27 mouse cellular contexts compared by ENCODE assay signal in the genomic region with DNA sequence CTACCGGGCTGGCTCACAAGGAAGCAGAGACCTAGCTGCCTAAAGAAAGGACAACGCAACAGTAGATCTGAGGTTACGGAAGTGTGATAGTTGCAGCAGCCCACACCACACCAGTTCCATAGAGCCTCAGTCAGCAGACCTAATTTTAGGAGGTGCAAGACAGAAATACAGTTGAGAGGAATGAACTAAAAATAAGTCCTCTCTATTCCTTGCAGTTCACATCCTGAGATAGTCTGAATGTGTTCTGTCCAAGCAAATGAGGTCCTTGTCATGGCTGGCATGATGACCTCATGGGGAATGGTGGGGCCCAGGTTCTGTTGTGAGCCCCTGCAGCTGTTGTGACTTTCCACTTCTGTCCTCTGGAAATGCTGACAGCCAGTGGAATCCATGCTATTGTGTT. TPM values are rescaled to one million over a fixed set of nuclear protein-coding genes. Genes with fewer than 3 reads are reported as not detected.
A peak's percentile ranks its signal among the peaks of the same experiment; 100 is the strongest.
DNase-seq lines count a peak whose midpoint lies in the region; ATAC-seq lines count a peak whose summit lies in the region.
"Had no signal": no experiment of that assay in that cellular context is flagged by ENCODE, and none has a peak within 500 bp of the region (broad histone marks: within the 10 kb centered on the region; RNA-seq: fewer than 3 reads in every experiment).

No protein-coding gene starts in this region.

- intact Hi-C loops in heart, postnatal 14 days (cut with DNase I), result no loop called here

- peak overlapping the region; percentile 46; the same call in 1 of the 2 replicates for H3K4me2 ChIP-seq in heart, embryonic 16.5 days (ENCODE audit: low read depth, low read length)
- H3K4me2 ChIP-seq: hindbrain, embryonic 13.5 days; liver, embryonic 15.5 days; midbrain, embryonic 12.5 days had no signal

- H3K4me3 ChIP-seq in heart, embryonic 10.5 days, result no peak overlapping the region
- H3K4me3 ChIP-seq in heart, embryonic 16.5 days (ENCODE audit: low read length), result no peak overlapping the region
- H3K4me3 ChIP-seq: embryonic facial prominence, embryonic 10.5 days; hindbrain, embryonic 13.5 days; left cerebral cortex, adult 2 months; liver, embryonic 15.5 days; midbrain, embryonic 12.5 days had no signal

- WGBS in heart, embryonic 10.5 days, result 47% methylated on average over 3 of the region's 3 CpGs
- WGBS in heart, embryonic 16.5 days, result 33% methylated on average over 3 of the region's 3 CpGs

- ATAC-seq in frontal cortex, adult (ENCODE audit: low TSS enrichment), result peak; percentile 62
- ATAC-seq in heart, embryonic 16.5 days (replicated peaks; ENCODE audit: extremely low read depth, insufficient read depth, low FRiP score), result peak; percentile 76
- ATAC-seq: forebrain, embryonic 16.5 days; lung, postnatal 0 days had no signal

- no peak for DNase-seq in frontal cortex, postnatal 10 days (ENCODE audit: low spot score in 2 of 2)
- DNase-seq in heart, adult 9 months (ENCODE audit: low spot score in 2 of 2), result peak; percentile 33 to 35
- no peak for DNase-seq in heart, postnatal 14 days
- DNase-seq in heart, embryonic 10.5 days (ENCODE audit: low spot score), result peak; percentile 82
- no peak for DNase-seq in retina, postnatal 1 day
- no peak for DNase-seq in MN1 (ENCODE audit: low spot score)
- DNase-seq: adrenal gland, postnatal 25 days; cerebellum, postnatal 10 days; gastrocnemius, postnatal 10 days; kidney, adult 18-20 months; kidney, postnatal 4 days; layer of hippocampus, adult 9-11 months; liver; right cerebral cortex, postnatal 14 days; spleen, adult 18-20 months had no signal

- H3K27ac ChIP-seq in heart, embryonic 10.5 days, result peak overlapping the region; percentile 86
- peak overlapping the region; percentile 98 for H3K27ac ChIP-seq in heart, embryonic 16.5 days (ENCODE audit: low read length)
- H3K27ac ChIP-seq: embryonic facial prominence, embryonic 10.5 days; hindbrain, embryonic 13.5 days; left cerebral cortex, adult 2 months; liver, embryonic 15.5 days; midbrain, embryonic 12.5 days had no signal

- H3K36me3 ChIP-seq in heart, embryonic 10.5 days, result no peaks in the 10 kb centered on the region
- no peaks in the 10 kb centered on the region for H3K36me3 ChIP-seq in heart, embryonic 16.5 days (ENCODE audit: control insufficient read depth, insufficient read depth)
- H3K36me3 ChIP-seq: embryonic facial prominence, embryonic 10.5 days; hindbrain, embryonic 13.5 days; liver, embryonic 15.5 days; midbrain, embryonic 12.5 days had no signal

- H3K9me3 ChIP-seq in heart, embryonic 10.5 days, result no peaks in the 10 kb centered on the region
- H3K9me3 ChIP-seq in heart, embryonic 16.5 days (replicated peaks; ENCODE audit: control insufficient read depth, low read length), result no peaks in the 10 kb centered on the region
- H3K9me3 ChIP-seq: embryonic facial prominence, embryonic 10.5 days; hindbrain, embryonic 13.5 days; liver, embryonic 15.5 days; midbrain, embryonic 12.5 days had no signal

- H3K9ac ChIP-seq in heart, embryonic 16.5 days (ENCODE audit: low read length), result peak overlapping the region; percentile 56
- H3K9ac ChIP-seq: hindbrain, embryonic 13.5 days; liver, embryonic 15.5 days; midbrain, embryonic 12.5 days had no signal

- peaks cover 28% of the 10 kb centered on the region for H3K4me1 ChIP-seq in heart, embryonic 10.5 days
- H3K4me1 ChIP-seq in heart, embryonic 16.5 days (ENCODE audit: control insufficient read depth, insufficient read depth, low read length), result peaks cover 37% of the 10 kb centered on the region
- H3K4me1 ChIP-seq: liver, embryonic 15.5 days; midbrain, embryonic 12.5 days had no signal

- H3K27me3 ChIP-seq in heart, embryonic 10.5 days (ENCODE audit: insufficient read depth, poor library complexity, severe bottlenecking), result no peaks in the 10 kb centered on the region
- H3K27me3 ChIP-seq in heart, embryonic 16.5 days (ENCODE audit: control insufficient read depth, insufficient read depth, low read length), result no peaks in the 10 kb centered on the region
- H3K27me3 ChIP-seq: liver, embryonic 15.5 days; midbrain, embryonic 12.5 days had no signal

RNA-seq across cellular contexts. Expression of gene Wipf3, which starts 38.0 kb away (rescaled TPM):
- total RNA-seq in heart, postnatal 14 days (2021), result 10 to 100 TPM; 20.9 to 25.7 TPM
- polyA plus RNA-seq in heart, embryonic 10.5 days (2016; fragmentation: Nextera tagmentation; extraction: Ambion mirVana), result 1.0 and 1.8 TPM in 2 replicates
- 2.8 and 3.6 TPM in 2 replicates for polyA plus RNA-seq in heart, embryonic 16.5 days (2015; fragmentation: Nextera tagmentation; extraction: Ambion mirVana)
- total RNA-seq: megakaryocyte progenitor cell, adult 5-6 weeks; monocyte, adult 5-6 weeks; neutrophil, adult 5-6 weeks had no signal

Comparison
In these comparisons a context has a peak if more than half of its experiments do, and no peak if none do; other contexts are left out.
1. DNase-seq: peak in heart, adult 9 months (2 of 2) and heart, embryonic 10.5 days (single experiment); none in frontal cortex, postnatal 10 days (0 of 2), heart, postnatal 14 days (0 of 2), retina, postnatal 1 day (single experiment) and MN1 (single experiment).